Mouse (Mus musculus) layer of hippocampus, adult 11-12 months (tissue): ENCODE measurements around the gene Mpp2.

Experiments
- DNase-seq: peaks from one replicate; pipeline ENCODE4 v3.0.0; 2022; ENCODE audit warnings: low spot score

The Mpp2 gene

GRCm38 (mm10) chr11:102008954-102009637 is 79.2 kb downstream of the Mpp2 start:
- no peak for DNase-seq

GRCm38 (mm10) chr11:102008372-102008771 is 79.9 kb downstream of the Mpp2 start:
- DNase-seq: no peak
